Mouse (Mus musculus): ENCODE data around the gene Gm10778. TPM values are rescaled to one million over a fixed set of nuclear protein-coding genes. Genes with fewer than 3 reads are reported as not detected.

Gene Gm10778
- polyA plus RNA-seq, 1 experiment: 0.56 TPM

DNA sequence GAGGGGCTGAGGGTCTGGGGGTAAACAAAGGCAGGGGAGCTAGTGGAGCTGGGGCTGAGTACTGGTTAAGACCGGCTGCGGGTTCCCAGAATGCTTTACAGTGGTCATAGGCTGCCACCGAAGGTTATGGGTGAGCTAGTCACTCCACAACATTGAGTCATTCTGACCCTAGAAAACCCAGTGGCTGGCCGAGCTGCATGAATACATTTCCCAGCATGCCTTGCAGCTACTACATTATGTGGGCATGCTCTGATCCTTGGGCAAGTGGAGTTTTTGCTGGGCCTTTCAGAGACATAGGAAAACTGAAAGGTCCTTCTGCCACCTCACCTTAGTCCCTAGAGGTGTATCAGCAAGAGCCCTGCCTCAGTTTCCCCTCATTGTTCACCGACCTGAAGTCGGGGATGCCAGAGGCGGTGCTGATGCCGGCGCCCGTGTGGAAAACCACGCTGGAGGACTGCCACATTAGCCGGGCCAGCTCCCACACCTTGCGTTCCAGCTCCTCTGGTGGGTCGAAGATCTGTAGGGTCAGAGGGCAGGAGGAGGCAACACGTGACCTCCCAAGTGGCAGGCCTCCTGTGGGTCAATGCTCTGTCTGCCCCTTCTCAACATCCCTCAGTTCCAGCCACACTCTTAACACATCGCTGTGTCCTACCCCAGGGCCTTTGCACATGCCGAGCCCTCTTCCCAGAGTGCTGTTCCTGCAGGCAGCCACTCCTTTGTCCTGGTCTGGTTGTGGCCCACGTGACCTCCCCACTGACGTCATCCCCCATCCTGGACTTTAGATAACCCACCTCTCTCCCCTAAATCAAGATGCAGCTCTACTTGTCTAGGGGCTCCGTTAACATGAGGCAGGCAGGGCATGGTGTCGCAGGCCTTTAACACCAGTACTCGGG, 22.5 kb upstream of the Gm10778 start:
- peak; percentile 90 for TF ChIP-seq USF1 (IDR thresholded peaks at IDR 0.05; ENCODE audit: low read depth)
- TF ChIP-seq MAX (IDR thresholded peaks at IDR 0.05): no peak
- H3ac ChIP-seq (ENCODE audit: control insufficient read depth, insufficient read length, low read depth): no peak overlapping the region
- no peaks in the 10 kb centered on the region for H3K27me3 ChIP-seq (ENCODE audit: control insufficient read depth, insufficient read depth, insufficient read length)
- H3K4me3 ChIP-seq (ENCODE audit: insufficient read depth, poor library complexity, severe bottlenecking): peak overlapping the region; percentile 65
- H3K36me3 ChIP-seq (ENCODE audit: control insufficient read depth, insufficient read depth): peaks cover 10% of the 10 kb centered on the region
- no peaks in the 10 kb centered on the region for H3K79me3 ChIP-seq (ENCODE audit: low read depth)
- H3K79me2 ChIP-seq (ENCODE audit: control insufficient read depth, insufficient read depth): peaks cover 9% of the 10 kb centered on the region

DNA sequence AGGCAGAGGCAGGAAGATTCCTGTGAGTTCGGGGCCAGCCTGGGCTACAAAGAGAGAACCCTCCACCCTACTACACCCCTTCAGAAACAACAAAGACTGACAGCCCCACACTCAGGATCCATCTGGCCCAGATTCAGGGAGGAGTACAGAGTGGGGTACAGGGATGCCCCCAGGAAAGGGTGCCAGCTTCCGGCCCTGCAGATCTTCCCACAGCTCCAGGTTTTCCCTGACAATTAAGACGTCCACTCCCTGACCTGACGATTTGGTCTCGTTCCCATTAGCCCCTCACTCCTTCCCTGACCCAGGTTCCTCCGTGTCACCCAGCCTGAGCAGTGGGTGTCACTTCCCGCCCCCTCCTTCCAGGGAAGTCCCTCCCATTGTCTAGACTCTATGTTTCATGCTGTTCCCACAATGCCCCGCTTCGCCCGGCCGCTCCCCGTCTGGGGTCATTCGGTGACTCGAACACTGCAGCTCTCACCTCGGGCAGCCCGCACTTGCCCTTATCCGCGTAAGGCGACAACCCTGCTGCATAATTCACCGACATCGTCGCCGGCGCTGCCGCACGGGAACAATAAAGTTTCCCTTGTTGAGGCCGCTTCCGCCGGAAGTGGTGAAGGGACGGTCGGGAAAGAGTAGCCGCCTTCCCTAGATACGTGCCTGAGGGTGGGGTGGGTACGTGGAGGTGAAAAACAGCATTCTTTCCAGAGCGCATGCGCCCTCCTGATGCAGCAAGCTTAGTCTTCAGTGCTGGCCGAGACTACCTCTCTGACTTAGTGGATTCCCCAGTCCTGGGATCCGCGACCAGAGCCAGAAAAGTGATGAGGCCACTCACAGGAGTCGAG, 21.6 kb upstream of the Gm10778 start, which contains the start of gene Sirt6:
Gene Sirt6, minus strand, starts transcription at position 804 of the 842 bp plus-strand sequence.
- H3K4me3 ChIP-seq (ENCODE audit: insufficient read depth, poor library complexity, severe bottlenecking): peak within 1 kb of the TSS; percentile 65
- TF ChIP-seq MAX (IDR thresholded peaks at IDR 0.05) (peak; percentile 79), MYOD1 (IDR thresholded peaks at IDR 0.05; ENCODE audit: control insufficient read depth, insufficient read length, low read depth) (no peak)
- H3K27me3 ChIP-seq (ENCODE audit: control insufficient read depth, insufficient read depth, insufficient read length): no peaks in the 10 kb centered on the region
- H3K79me2 ChIP-seq (ENCODE audit: control insufficient read depth, insufficient read depth): peaks cover 9% of the 10 kb centered on the region
- no peaks in the 10 kb centered on the region for H3K79me3 ChIP-seq (ENCODE audit: low read depth)
- H3ac ChIP-seq (ENCODE audit: control insufficient read depth, insufficient read length, low read depth): peak within 1 kb of the TSS; percentile 63
- peaks cover 10% of the 10 kb centered on the region for H3K36me3 ChIP-seq (ENCODE audit: control insufficient read depth, insufficient read depth)

DNA sequence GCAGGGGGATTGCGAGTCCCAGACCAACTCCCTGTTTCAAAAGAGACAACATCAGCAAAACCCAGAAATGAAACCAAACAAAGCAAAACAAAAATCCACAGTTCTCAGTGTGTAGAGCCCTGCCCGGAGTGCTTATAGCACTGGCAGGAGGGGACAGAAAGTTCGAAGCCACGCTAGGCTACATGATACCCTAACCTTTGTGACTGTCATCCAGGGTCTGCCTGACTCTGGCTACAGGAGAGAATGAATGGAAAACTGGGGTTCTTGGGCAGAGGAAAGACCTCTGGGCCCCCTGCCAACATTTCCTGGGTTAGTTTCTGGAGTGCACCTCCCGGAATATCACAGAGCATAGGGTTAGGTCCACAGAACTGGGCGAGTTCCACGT, 21.0 kb upstream of the Gm10778 start:
- no peaks in the 10 kb centered on the region for H3K27me3 ChIP-seq (ENCODE audit: control insufficient read depth, insufficient read depth, insufficient read length)

DNA sequence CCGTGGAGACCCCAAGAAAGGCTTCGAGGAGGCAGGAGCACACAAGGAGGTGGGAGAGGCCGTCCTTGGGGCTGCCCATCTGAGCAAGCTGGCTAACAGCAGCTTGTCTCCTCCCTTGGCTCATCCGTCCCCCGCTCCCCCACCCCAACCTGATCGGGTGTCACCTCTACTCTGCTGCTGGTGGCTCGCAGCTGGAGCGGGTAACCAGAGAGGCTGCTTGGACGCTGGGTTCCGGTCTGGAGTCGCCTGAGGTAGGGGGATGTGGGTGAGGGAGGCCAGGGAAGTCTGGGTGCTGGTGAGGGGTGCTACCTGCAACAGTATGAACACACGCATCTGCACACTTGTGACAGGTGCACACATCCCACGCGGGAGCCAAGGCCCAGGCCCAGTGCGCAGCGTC, 20.5 kb upstream of the Gm10778 start, which contains the start of gene Ankrd24:
Gene Ankrd24, plus strand, starts transcription at position 151 of the 400 bp plus-strand sequence.
- Histone ChIP-seq H3K36me3 (ENCODE audit: control insufficient read depth, insufficient read depth) (peaks cover 10% of the 10 kb centered on the region), H3K27me3 (ENCODE audit: control insufficient read depth, insufficient read depth, insufficient read length) (no peaks in the 10 kb centered on the region), H3K79me3 (ENCODE audit: low read depth) (no peaks in the 10 kb centered on the region), H3K4me3 (ENCODE audit: insufficient read depth, poor library complexity, severe bottlenecking) (peak within 1 kb of the TSS; percentile 65), H3ac (ENCODE audit: control insufficient read depth, insufficient read length, low read depth) (peak within 1 kb of the TSS; percentile 63), H3K79me2 (ENCODE audit: control insufficient read depth, insufficient read depth) (peaks cover 9% of the 10 kb centered on the region)
- no peak for TF ChIP-seq CEBPB (IDR thresholded peaks at IDR 0.05; ENCODE audit: low read depth)
- TF ChIP-seq MYOD1 (IDR thresholded peaks at IDR 0.05; ENCODE audit: control insufficient read depth, insufficient read length, low read depth): no peak
- no peak for TF ChIP-seq MAX (IDR thresholded peaks at IDR 0.05)
- no peak for TF ChIP-seq MYOG (IDR thresholded peaks at IDR 0.05; ENCODE audit: control insufficient read depth, extremely low read depth, insufficient read length)
- TF ChIP-seq CTCF (IDR thresholded peaks at IDR 0.05; ENCODE audit: control insufficient read depth, insufficient read depth, insufficient read length): no peak
- no peak for TF ChIP-seq USF1 (IDR thresholded peaks at IDR 0.05; ENCODE audit: low read depth)
- no peak for TF ChIP-seq FOSL1 (IDR thresholded peaks at IDR 0.05; ENCODE audit: insufficient read depth, low read length, poor library complexity, severe bottlenecking)

More for the DNA sequence above, 21.0 kb upstream of the Gm10778 start:
- Histone ChIP-seq H3K4me3 (ENCODE audit: insufficient read depth, poor library complexity, severe bottlenecking) (peak overlapping the region; percentile 65), H3ac (ENCODE audit: control insufficient read depth, insufficient read length, low read depth) (peak overlapping the region; percentile 52), H3K79me3 (ENCODE audit: low read depth) (no peaks in the 10 kb centered on the region), H3K79me2 (ENCODE audit: control insufficient read depth, insufficient read depth) (peaks cover 9% of the 10 kb centered on the region), H3K36me3 (ENCODE audit: control insufficient read depth, insufficient read depth) (peaks cover 10% of the 10 kb centered on the region)
- no peak for TF ChIP-seq CTCF (IDR thresholded peaks at IDR 0.05; ENCODE audit: control insufficient read depth, insufficient read depth, insufficient read length)
- no peak for TF ChIP-seq FOSL1 (IDR thresholded peaks at IDR 0.05; ENCODE audit: insufficient read depth, low read length, poor library complexity, severe bottlenecking)
- no peak for TF ChIP-seq MYOD1 (IDR thresholded peaks at IDR 0.05; ENCODE audit: control insufficient read depth, insufficient read length, low read depth)
- TF ChIP-seq MYOG (IDR thresholded peaks at IDR 0.05; ENCODE audit: control insufficient read depth, extremely low read depth, insufficient read length): no peak
- TF ChIP-seq CEBPB (IDR thresholded peaks at IDR 0.05; ENCODE audit: low read depth): no peak
- no peak for TF ChIP-seq USF1 (IDR thresholded peaks at IDR 0.05; ENCODE audit: low read depth)
- no peak for TF ChIP-seq MAX (IDR thresholded peaks at IDR 0.05)

DNA sequence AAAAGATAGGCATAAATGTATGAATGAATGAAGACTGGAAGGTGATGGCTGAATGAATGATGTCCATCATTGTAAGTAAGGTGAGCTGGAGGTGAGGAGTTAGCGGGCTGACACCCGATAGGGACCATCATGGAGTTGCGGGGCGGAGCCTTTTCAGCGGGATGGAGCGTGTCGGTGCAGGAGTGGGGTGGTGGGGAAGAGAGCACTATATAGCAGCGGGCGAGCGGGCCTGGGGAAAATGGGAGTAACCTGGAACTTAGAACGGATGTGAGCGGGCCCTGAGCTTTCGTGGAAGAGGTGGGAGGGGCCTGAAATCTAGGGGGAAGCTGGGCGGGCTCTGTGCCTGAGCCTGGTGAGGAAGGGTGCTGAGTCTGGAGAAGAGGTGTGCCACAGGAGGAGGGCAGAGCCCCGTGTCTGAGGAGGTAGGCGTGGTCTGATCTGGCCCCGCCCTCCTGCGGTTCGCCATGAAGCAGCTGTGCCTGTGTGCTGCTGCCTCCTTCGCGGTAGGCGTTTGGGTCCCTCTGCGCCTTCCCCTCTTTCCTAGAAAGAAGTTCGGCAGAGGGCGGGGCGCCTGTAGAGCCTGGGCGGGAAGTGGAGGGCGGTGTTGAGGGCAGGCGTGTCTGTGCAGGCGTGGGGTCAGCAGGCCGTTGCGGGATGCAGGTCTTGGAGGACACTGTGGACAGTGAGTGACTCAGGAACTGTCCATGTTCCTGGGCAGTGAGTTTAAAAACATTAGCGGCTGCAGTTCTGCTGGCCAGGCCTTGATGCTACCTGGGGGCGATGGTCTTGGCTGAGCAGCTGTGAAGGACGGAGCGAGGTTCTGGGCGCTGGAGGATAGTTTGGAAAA, 15.4 kb upstream of the Gm10778 start:
- peak overlapping the region; percentile 11 for H3K4me3 ChIP-seq (ENCODE audit: insufficient read depth, poor library complexity, severe bottlenecking)
- no peaks in the 10 kb centered on the region for H3K79me2 ChIP-seq (ENCODE audit: control insufficient read depth, insufficient read depth)

More for the DNA sequence above, 15.4 kb upstream of the Gm10778 start:
- TF ChIP-seq MYOD1 (IDR thresholded peaks at IDR 0.05; ENCODE audit: control insufficient read depth, insufficient read length, low read depth): peak; percentile 63
- TF ChIP-seq CEBPB (IDR thresholded peaks at IDR 0.05; ENCODE audit: low read depth): no peak
- Histone ChIP-seq H3K79me3 (ENCODE audit: low read depth) (no peaks in the 10 kb centered on the region), H3K27me3 (ENCODE audit: control insufficient read depth, insufficient read depth, insufficient read length) (peaks cover 2% of the 10 kb centered on the region), H3K36me3 (ENCODE audit: control insufficient read depth, insufficient read depth) (no peaks in the 10 kb centered on the region), H3ac (ENCODE audit: control insufficient read depth, insufficient read length, low read depth) (peak overlapping the region; percentile 0)
